Mouse (Mus musculus) cerebellum, adult 9-11 months (tissue): ENCODE results near the gene Vps53.
A peak's percentile ranks its signal among the peaks of the same experiment; 100 is the strongest.

Source experiments
- DNase-seq: peaks from one replicate; pipeline ENCODE4 v3.0.0; 2022

Gene Vps53

DNA sequence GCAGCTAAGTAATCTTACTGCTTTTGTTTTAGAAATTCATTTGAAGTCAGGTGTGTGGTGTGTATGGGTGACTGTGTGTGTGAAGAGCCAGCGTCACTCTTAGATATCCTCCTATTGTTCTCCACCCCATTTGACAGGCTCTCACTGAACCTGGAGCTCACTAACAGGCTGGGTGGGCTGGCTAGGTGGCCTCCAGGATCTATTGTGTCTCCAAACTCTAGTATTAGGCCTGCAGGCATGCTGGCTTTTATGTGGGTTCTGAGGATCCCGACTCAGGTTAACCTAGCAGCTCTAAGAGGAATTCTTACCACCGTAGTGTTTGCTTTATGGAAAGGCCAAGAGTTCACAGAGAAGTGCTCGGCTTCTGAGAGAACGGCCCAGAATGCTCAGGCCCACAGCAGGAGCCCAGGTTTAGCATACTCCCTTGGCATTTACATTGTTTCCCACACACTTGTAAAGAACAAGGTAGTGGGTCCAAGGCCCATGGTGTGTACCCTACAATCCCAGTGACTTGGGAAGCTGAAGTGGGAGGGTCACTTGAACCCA lies 128.4 kb downstream of the Vps53 start:
- DNase-seq, result no peak

DNA sequence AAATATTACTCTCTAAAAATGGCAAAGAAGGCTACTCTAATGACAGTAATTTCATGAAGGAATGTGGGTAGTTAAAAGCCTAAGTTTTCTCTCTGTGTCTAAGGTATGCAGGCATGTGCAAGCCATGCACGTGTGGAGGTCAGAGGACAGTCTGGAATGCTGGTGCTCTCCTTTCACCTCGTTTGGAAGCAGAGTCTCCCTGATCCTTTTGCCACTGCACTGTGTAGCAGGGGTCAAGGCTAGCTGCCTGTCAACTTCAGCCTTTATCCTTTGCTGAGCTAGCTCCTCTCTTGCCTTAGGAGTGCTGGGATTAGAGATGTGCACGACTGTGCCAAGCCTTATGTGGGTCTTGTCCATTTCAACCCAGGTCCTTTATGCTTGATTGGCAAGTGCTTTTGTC lies 128.9 kb downstream of the Vps53 start:
- no peak for DNase-seq

DNA sequence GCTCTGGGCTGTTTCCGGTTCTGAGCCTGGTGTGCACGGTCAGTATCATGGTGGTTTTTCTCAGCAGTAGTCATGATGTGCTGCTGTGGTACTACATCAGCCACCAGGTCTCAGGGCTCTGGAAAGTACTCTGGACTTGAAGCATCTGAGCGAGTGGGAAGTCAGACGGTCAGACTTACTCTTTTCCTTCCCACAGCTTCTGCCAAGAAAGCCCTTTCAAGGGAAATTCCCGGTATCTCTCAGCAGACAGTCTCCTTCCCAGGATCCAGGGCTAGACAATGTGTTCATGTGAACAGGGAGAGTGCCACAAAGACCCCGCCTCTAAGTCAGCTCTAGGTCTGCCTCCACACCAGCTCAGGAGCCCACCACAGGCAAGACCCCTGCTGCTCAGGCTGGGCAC lies 134.1 kb downstream of the Vps53 start:
- no peak for DNase-seq

DNA sequence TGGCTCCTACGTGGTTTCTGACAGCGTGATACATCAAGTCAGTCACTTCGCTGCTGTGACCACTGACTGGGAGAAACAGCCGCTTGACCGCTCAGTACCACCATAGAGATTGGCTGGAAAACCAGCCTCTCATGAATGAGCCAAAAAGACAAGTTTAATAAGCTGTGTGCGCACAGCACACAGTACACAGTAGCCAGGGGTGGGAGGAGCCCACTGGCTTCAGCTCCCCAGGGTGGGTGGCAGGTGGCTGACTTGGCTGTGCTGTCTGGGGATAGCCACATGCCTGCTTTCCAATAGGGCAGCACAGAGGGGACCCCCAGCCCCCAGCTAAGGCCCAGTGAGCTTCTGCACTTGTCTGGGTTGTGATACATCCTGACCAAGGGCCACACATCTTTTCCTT lies 135.0 kb downstream of the Vps53 start:
- no peak for DNase-seq

DNA sequence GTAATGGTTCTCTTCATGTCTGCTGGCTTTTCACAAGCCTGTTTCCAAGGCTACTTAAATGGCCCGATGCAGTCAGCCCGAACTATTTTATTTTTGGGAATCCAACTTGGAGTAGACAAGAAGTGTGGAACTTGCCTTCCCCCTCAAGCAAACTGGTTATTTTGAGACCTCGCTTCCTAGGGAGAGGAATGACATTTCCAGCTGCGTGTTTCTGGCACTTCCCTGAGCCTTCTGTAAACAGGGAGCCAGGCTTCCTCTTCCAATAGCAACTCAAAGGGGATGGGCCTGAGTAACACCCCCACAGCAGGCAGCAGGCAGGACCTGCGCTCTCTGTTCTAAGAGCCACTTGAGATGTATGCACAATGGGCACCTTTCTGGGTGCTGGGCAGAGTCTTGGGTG lies 136.6 kb downstream of the Vps53 start:
- no peak for DNase-seq

DNA sequence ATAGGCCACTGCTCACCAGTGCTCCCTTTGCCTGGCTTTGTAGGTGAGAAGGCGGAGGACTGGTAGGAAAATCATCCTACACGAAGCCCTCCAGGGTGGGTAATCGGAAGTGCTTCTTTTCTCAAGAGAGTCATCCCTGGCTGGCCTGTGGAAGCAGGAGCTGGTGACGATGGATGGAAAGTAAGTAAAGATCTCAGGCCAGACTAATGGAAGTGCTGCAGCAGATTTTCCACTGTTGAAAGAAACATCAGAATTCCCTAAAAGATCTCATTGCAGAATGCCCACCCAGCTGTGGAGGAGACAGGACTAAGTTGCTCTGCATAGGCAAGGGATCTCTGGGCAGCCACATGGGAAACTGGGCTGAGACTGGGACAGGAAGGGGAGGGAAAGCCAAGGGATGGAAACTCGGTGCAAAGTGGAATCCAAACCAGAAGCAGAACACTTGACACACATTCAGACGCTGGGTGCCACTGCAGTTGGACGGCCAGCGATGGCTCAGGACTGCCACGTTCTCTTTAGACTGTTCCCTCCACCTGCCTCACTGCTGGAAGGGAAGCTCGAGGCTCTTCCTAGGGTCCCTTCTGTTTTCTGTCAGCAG lies 137.3 kb downstream of the Vps53 start:
- no peak for DNase-seq

DNA sequence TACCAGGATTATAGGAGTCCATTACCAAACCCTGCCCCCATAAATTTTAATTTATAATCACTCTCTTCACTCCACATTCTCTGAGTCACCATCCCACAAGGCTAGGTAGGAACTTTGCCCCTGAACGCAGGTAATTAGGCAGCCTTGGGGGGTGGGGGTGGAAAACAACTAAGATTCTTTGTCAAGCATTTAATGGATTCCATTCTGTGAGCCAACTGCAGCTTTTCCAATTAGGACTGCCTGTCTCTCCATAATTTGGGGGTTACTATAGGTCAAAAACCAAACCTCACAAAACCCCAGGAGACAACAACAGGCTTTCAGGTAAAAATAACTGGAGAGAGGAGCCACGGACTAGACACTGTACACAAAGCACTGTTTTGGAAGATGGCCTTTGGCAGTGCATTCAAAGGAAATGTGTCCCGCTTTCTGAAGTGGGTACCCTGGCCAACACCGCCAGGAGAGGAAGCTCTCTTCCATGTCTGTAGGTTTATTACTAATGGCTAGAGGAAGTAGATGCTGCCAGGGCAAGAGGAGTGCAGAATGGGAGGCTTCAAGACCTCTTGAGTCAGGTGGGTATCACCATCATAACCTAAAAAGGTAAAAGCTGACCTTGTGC lies 138.6 kb downstream of the Vps53 start:
- DNase-seq, result peak; percentile 54

DNA sequence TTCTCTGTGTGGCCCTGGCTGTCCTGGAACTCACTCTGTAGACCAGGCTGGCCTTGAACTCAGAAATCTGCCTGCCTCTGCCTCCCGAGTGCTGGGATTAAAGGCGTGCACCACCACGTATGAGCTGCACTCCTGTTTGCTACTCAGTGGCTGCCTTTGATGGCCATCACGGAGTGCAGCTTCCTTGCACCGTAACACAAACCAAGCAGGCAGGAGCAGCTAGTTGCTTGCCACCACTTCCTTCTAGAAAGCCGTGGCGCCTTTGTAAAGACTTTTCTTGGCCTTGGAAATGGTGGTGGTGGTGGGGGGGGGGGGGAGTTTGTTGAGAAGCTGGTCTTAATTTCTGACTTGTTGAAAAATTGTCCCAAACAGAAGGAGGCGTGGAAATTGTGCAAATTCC lies 139.3 kb downstream of the Vps53 start:
- no peak for DNase-seq

DNA sequence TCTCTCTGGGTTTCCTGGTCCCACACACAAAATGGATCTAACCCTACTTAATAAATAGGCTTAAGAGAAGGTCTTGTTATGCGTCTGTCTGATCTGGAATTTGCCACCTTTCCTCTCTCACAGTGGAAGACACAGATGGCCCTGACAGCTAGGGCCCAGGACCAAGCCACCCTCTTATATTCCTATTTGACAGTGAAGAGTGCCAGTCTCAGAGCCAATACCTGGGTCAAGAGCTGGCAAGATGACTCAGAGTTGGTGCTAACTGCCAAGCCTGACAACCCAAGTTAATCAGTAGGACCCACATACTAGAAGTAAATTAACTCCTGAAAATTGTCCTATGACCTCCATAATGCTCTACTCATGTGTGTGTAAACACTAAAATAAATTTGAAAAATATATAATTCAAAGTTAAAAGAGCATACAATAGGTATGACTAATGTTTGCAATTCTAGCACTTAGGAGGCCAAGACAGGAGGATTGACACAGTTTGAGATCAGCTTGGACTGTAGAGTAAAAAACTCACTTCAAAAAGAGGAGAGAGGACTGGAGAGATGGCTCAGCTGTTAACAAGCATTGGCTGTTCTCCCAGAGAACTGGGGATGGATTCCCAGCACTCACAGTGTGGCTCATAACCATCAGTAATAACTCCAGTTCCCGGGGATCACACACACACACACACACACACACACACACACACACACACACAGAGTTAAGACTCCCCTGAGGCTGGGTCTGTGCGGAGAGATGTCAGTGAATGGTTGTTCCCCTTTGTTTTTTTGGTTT lies 140.0 kb downstream of the Vps53 start:
- peak; percentile 86 for DNase-seq

DNA sequence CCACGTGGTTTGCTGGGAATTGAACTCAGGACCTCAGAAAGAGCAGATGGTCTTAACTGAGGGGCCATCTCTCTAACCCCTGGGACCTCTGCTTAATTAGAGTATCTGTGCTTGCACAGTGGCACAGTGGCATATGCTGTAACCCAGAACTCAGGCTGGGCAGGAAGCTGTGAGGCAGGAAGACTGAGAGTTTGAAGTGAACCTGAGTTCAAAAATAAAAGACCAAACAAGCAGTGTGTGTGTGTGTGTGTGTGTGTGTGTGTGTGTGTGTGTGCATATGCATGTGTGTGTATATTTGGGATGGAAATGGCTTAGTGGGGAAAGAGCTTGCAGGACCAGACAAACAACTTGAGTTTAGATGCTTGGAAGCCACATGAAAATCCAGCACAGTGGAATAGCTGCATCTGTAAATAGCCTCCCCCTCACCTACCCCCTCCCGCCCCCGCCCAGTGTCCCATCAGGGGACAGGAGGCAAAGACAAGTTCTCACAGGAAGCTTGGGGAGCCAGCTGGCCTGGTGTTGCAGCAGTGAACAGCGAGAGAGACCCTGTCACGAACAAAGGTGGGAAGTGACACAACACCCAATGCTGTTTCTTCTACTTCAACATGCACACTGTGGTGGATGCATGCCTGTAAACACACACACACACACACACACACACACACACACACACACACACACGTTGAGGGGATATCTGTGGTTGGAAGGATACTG lies 141.7 kb downstream of the Vps53 start:
- no peak for DNase-seq

DNA sequence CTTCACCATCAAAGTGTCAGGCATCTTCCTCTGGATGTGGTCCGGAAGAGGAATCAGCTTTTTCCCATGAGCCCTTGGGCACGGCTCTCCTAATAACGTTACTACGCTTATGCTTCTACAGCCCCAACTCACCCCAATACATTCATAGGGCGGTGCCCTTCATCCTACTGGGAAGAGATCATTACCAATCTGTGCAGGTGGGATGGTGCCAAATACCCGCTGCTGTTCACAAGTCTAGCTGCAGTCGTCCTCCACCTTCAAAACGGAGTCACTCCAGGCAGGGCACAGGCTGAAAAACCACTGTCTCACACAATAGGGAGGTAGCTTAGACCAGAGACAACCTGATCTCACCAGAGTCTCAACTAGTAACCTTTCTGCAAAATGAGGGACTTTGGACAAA lies 144.3 kb downstream of the Vps53 start:
- DNase-seq, result peak; percentile 74

DNA sequence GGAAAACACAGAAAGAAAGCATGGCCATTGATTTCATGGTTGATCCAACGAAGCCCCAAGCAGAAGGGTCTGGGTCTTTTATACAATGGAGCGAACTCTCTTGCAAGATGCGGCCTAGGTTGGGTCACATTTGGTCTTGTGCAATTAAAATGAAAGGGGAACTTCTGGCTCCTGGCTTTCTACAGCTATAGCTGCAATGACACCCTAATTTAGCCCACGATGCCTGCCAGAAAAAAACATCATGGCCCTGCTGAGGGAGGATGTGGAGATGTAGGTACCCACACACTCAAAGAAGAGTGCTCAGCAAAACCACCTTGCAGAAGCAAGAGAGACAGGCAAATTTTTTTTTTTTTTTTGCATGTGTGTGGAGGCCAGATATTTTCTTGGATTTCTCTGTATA lies 145.6 kb downstream of the Vps53 start:
- peak; percentile 11 for DNase-seq

DNA sequence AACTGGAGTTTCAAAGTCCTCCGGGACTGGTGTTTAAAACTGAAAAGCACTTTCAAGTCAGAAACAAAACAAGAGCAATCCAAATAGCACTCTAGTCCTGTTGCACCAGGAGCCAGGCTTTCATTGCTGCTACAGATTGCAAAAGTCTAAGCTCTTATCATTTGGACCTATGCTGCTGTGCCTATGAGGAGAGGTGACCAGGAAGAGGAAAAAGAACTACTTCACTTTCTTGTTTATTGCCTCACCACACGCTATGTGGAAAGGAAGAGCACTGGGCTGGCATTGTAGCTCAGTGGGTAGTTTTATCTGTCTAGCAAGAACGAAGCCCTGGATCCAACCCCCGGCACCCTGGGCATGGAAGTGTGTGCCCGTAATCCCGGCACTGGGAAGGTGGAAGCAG lies 146.1 kb downstream of the Vps53 start:
- DNase-seq, result no peak

DNA sequence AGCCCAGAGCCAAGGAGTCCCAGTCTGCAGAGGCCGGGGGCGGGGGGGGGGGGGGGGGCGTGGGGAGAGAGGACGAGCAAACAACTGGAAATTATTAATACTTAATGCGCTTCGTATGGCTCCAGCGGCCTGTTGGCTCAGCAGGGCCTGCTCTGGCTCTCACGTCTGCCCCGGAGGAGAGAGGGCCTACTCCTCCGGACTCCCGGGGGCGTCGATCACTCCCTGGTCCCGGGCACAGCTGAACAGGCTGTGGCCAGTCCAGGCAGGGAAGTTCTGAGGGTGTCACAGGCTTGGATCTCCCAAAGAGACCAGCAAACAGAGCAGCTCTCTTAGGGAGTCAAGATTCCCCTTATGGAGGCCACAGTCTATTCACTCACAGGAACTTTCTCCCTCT lies 151.4 kb downstream of the Vps53 start:
- no peak for DNase-seq

DNA sequence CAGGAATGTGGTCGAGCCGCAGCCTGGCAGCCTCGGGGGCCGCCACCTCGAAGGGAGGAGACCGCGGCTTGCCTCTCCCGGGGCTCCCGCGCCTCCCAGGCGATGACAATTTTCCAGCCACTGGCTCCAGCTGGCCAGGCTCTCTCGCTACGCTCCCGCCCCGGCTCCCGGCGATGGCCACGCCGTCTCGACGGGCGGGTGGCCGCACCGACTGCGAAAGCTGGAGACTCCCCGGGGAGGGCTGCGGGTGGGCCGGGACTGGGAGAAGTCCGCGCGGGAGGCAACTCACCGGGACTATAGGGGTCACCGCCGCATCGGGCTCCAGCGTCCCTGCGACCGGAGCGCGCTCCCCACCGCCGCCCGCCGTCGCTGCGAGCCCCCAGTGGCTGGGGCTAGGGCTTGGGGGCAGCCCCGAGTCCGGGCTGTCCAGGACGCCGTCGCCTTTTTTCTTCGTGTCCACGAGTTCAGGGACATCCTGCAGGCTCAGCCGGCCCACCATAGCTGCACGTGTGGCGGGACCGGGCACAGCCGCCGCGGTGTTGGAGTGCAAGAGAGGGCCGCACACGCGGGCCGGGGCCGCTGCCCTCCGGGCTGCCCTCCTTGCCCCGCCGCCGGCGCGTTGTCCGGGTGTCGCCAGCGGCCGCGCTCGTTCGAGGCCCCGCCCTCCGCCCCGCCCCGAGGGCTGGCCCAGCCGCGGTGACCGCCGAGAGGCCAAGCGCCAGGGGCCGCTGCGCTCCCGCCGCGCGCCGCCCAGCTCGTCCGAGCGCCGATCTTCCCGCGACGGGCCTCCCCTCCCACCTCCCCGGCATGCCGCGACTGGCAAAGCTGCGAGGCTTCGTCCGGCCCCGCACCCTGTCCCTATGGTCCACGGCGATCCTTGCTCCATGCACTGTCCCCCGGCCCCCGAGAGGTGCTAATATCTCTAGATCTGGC lies 152.0 kb downstream of the Vps53 start, which contains the start of gene Rflnb:
Gene Rflnb, minus strand, starts transcription at position 644 of the 933 bp plus-strand sequence.
- peak; percentile 85 for DNase-seq

DNA sequence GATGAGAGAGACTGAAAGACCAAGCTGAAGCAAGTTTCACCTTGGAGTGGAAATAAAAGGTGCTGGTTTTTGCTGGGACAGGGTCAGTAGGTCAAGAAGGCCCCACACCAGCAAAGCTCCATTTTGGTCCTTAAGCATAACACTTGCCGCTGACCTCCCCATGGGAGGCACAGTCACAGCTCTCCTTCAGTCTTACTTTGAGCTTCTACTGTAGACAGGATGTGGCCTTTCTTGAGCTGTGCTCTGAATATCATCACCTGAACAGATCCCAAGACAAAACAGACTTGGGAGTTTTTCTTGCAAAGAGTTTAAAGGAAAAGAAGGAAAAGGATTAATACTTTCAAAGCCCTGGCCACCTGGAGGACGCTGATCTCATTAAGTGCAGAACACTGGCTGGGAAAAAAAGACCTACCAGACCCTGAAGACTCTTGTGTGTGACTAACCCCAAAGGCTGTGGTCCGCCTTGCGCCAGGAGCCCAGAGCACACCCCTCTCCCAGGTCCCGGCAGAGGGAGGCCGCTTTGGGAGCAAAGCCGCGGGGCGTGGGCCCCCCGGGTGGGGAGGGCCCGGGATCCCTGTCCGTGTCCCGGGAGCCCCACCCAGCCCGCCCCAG lies 152.8 kb downstream of the Vps53 start:
- peak; percentile 14 for DNase-seq

DNA sequence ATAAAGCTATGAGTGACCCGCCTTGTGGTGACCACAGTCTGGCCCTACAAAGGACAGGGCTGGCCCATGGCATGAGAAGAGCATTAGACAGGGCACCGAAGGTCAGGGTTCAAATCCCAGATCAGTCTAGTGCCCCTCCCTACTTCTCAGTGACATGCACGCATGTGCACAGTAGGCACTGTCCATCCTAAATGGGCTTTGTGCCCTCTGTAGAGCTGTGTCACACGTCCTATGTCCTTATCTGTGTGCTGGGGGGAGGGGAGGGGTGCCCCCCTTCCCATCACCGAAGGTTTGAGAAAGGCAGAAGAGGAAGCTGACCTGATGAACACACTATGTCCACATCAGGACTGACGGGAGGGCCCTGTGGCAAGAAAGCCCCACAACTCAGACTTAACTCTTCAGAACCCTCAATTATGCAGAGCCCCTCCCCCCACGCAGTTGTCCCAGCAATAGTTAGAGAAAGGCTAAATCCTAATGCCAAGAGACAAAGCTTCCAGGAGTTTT lies 154.3 kb downstream of the Vps53 start:
- DNase-seq, result peak; percentile 37

DNA sequence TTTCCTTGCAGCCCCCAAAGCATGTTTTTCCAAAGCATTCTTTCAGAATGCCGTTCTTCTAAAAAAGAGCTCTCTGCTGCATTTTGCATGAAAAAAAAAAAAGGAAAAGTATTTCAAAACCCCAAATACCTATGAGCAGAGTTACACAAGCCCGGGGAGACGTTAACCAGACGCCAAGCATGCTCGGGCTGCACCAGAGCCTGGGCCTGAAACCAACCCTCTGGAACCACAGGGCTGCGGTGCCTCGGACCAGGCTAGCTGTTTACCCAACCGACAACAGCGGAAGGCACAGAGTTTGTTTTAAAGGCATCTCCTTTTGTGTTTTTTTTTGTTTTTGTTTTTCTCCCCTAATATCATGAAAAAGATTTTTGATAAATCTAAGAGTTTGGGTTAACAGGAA lies 158.5 kb downstream of the Vps53 start:
- no peak for DNase-seq

DNA sequence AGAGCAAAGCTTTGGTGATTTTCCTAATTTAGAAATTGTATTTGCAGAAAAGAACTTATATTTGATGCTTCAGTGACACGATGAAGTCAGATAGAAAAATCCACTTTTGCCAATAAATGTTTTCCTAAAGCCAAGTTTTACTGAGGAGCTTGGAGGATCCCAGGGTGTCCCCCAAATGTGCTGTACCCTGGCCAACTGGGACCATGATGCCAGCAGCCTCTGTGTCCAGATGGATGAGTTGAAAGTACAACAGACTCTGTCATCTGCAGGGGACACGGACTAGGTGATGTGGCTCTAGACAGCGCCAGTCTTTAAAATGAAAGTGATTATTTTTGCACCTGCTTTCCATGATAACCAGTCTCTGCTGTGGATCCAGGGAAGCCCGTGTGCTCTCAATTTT lies 159.6 kb downstream of the Vps53 start:
- no peak for DNase-seq

DNA sequence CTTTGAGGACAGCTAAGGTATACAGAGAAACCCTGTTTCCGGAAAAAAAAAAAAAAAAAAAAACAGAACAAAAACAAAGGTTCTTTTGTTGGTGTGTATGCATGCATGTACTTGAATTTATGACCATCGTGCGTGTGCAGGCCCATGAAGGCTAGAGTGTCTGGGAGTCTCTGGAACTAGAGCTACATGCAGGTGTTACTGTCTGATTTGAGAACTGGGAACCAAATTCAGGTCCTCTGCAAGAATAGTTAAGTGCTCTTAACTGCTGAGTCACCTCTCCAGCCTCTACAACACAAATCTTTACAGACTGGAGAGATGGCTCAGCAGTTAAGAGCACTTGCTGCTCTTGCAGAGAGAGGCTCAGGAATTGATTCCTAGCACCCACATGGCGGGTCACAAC lies 163.6 kb downstream of the Vps53 start:
- no peak for DNase-seq

DNA sequence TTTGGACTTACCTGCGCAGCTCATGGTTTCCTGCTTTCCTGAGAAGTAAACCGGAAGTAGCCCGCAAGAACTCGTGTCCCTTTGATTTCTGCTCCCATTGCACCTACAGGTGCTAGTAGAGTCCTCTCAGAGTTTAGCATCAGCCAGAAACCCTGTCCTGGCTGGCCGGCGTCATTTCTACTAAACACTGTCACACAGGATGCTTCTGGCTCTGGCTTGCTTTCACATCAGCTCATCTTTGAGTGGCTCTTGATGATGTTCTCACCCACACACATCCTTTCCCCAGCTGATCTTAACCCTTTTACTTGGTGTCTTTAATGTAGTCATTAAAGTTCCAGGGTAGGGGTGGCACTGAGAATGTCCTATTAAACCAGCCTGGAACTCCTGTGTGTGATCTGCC lies 164.2 kb downstream of the Vps53 start:
- no peak for DNase-seq
